In the genomic region with DNA sequence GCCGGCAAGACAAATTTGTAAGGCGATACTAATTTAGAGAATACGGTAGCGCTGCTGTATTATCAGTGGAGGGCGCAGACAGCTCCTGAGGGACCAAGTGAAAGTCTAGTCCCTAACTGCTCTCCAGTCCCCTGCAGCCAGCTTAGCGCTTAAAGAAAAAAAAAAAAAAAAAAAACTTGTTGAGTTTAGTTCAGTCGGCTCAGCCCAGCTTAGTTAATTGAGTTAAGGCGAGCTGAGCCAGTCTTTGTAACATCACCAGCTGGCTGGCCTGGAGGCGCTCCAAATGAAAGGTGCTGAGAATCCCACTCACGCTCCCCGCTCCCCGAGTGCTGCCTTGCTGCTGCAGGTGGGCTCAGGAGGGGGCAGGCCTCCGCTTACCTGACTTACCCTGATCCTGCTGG, we compare ENCODE assay signal across 10 mouse cellular contexts.
A peak's percentile ranks its signal among the peaks of the same experiment; 100 is the strongest.
DNase-seq lines count a peak whose midpoint lies in the region; ATAC-seq and TF ChIP-seq lines count a peak whose summit lies in the region.
"Had no signal": no experiment of that assay in that cellular context is flagged by ENCODE, and none has a peak within 500 bp of the region (broad histone marks: within the 10 kb centered on the region; RNA-seq: fewer than 3 reads in every experiment).

No protein-coding gene starts in this region.

- TF ChIP-seq CTCF in hindbrain, postnatal 0 days (IDR thresholded peaks at IDR 0.05; ENCODE audit: low read depth), result peak; percentile 10; the same call in 1 of the 2 replicates

- 3% methylated on average over 13 of the region's 13 CpGs for WGBS in heart, embryonic 10.5 days
- WGBS in embryonic facial prominence, embryonic 13.5 days, result 4% methylated on average over 13 of the region's 13 CpGs
- WGBS in hindbrain, postnatal 0 days, result 4% methylated on average over 13 of the region's 13 CpGs
- WGBS in limb, embryonic 13.5 days, result 4% methylated on average over 13 of the region's 13 CpGs

- H3K27me3 ChIP-seq in heart, embryonic 10.5 days (ENCODE audit: insufficient read depth, poor library complexity, severe bottlenecking), result peaks cover 14% of the 10 kb centered on the region
- peaks cover 11% of the 10 kb centered on the region for H3K27me3 ChIP-seq in embryonic facial prominence, embryonic 13.5 days
- H3K27me3 ChIP-seq in hindbrain, postnatal 0 days (ENCODE audit: insufficient read depth, low read length), result no peaks in the 10 kb centered on the region
- peaks cover 9% of the 10 kb centered on the region; the same call in 1 of the 2 replicates for H3K27me3 ChIP-seq in limb, embryonic 13.5 days

- no peaks in the 10 kb centered on the region for H3K9me3 ChIP-seq in heart, embryonic 10.5 days
- H3K9me3 ChIP-seq in embryonic facial prominence, embryonic 13.5 days, result no peaks in the 10 kb centered on the region
- no peaks in the 10 kb centered on the region for H3K9me3 ChIP-seq in hindbrain, postnatal 0 days (ENCODE audit: low read length)
- 0 out of 2 replicates have a peak, but pooled peaks cover 3% of the 10 kb centered on the region for H3K9me3 ChIP-seq in limb, embryonic 13.5 days

- H3K36me3 ChIP-seq in heart, embryonic 10.5 days, result no peaks in the 10 kb centered on the region
- H3K36me3 ChIP-seq in embryonic facial prominence, embryonic 13.5 days, result no peaks in the 10 kb centered on the region
- no peaks in the 10 kb centered on the region for H3K36me3 ChIP-seq in hindbrain, postnatal 0 days (ENCODE audit: insufficient read depth, low read length)
- H3K36me3 ChIP-seq in limb, embryonic 13.5 days, result no peaks in the 10 kb centered on the region

- H3K4me2 ChIP-seq in embryonic facial prominence, embryonic 13.5 days, result peak overlapping the region; percentile 36
- H3K4me2 ChIP-seq in hindbrain, postnatal 0 days (ENCODE audit: low read depth, low read length), result peak overlapping the region; percentile 38
- peak overlapping the region; percentile 35 for H3K4me2 ChIP-seq in limb, embryonic 13.5 days (replicated peaks)

- peak overlapping the region; percentile 57; the same call in 1 of the 2 replicates for H3K27ac ChIP-seq in heart, embryonic 10.5 days
- H3K27ac ChIP-seq in embryonic facial prominence, embryonic 13.5 days, result peak overlapping the region; percentile 44; the same call in 1 of the 2 replicates
- no peak overlapping the region for H3K27ac ChIP-seq in hindbrain, postnatal 0 days
- no peak overlapping the region for H3K27ac ChIP-seq in limb, embryonic 13.5 days

- no peak for ATAC-seq in embryonic facial prominence, embryonic 13.5 days (ENCODE audit: insufficient number of reproducible peaks, insufficient read depth, low FRiP score, low TSS enrichment, low read depth)
- no peak for ATAC-seq in hindbrain, postnatal 0 days
- no peak for ATAC-seq in limb, embryonic 13.5 days (ENCODE audit: low FRiP score, low read depth)
- no peak for ATAC-seq in cerebellum, adult (ENCODE audit: insufficient number of reproducible peaks, low FRiP score, low TSS enrichment)

- intact Hi-C loops in heart, postnatal 25 days (cut with DNase I), result no loop called here

- H3K4me3 ChIP-seq in heart, embryonic 10.5 days, result peak overlapping the region; percentile 49
- no peak overlapping the region for H3K4me3 ChIP-seq in embryonic facial prominence, embryonic 13.5 days
- H3K4me3 ChIP-seq in hindbrain, postnatal 0 days (ENCODE audit: low read length), result no peak overlapping the region
- H3K4me3 ChIP-seq in limb, embryonic 13.5 days, result no peak overlapping the region
- H3K4me3 ChIP-seq: erythroblast, embryonic 14.5 days; megakaryocyte, embryonic 14.5 days had no signal

- H3K4me1 ChIP-seq in heart, embryonic 10.5 days, result peaks cover 31% of the 10 kb centered on the region
- peaks cover 45% of the 10 kb centered on the region for H3K4me1 ChIP-seq in embryonic facial prominence, embryonic 13.5 days
- peaks cover 5% of the 10 kb centered on the region; the same call in 1 of the 2 replicates for H3K4me1 ChIP-seq in hindbrain, postnatal 0 days (ENCODE audit: insufficient read depth, low read length)
- peaks cover 26% of the 10 kb centered on the region for H3K4me1 ChIP-seq in limb, embryonic 13.5 days

- H3K9ac ChIP-seq in embryonic facial prominence, embryonic 13.5 days, result no peak overlapping the region
- H3K9ac ChIP-seq in hindbrain, postnatal 0 days (replicated peaks; ENCODE audit: low read length), result no peak overlapping the region
- no peak overlapping the region for H3K9ac ChIP-seq in limb, embryonic 13.5 days

- no peak for DNase-seq in heart, embryonic 10.5 days (ENCODE audit: low spot score)
- DNase-seq in heart, postnatal 25 days (ENCODE audit: low spot score), result no peak
- DNase-seq in hindbrain, postnatal 0 days (ENCODE audit: low spot score), result peak; percentile 53
- peak; percentile 41 to 45 for DNase-seq in right cerebral cortex, postnatal 36 days (ENCODE audit: low spot score in 2 of 2)
- no peak for DNase-seq in urinary bladder, postnatal 10 days (ENCODE audit: low spot score)

Comparison
In these comparisons a context has a peak if more than half of its experiments do, and no peak if none do; other contexts are left out.
1. DNase-seq: peak in hindbrain, postnatal 0 days (single experiment) and right cerebral cortex, postnatal 36 days (2 of 2); none in heart, embryonic 10.5 days (single experiment), heart, postnatal 25 days (single experiment) and urinary bladder, postnatal 10 days (single experiment).
2. H3K27ac ChIP-seq: peak in heart, embryonic 10.5 days (single experiment) and embryonic facial prominence, embryonic 13.5 days (single experiment); none in hindbrain, postnatal 0 days (single experiment) and limb, embryonic 13.5 days (single experiment).
3. Peak in every context shown above with its lines, with median percentiles within 50 percentile points of each other: H3K4me2 ChIP-seq.